Mouse (Mus musculus): ENCODE measurements at regions not wholly inside any gene's neighbourhood (a gene's known extent, or its start where the extent isn't known, plus 50 kb on each side); places are given as distances from the start of the nearest gene placed in this dataset.

GRCm38 (mm10) chr11:38886466-38886865 lies 1650.7 kb upstream of the Tenm2 start:
- H3K79me3 ChIP-seq (ENCODE audit: low read depth): no peaks in the 10 kb centered on the region
- H3K36me3 ChIP-seq (ENCODE audit: control insufficient read depth, insufficient read depth): no peaks in the 10 kb centered on the region
- no peak overlapping the region for H3ac ChIP-seq (ENCODE audit: control insufficient read depth, insufficient read length, low read depth)
- H3K4me3 ChIP-seq (ENCODE audit: insufficient read depth, poor library complexity, severe bottlenecking): no peak overlapping the region
- no peaks in the 10 kb centered on the region for H3K27me3 ChIP-seq (ENCODE audit: control insufficient read depth, insufficient read depth, insufficient read length)
- TF ChIP-seq USF1 (IDR thresholded peaks at IDR 0.05; ENCODE audit: low read depth): no peak
- no peak for TF ChIP-seq CEBPB (IDR thresholded peaks at IDR 0.05; ENCODE audit: low read depth)
- no peak for TF ChIP-seq MAX (IDR thresholded peaks at IDR 0.05)
- no peak for TF ChIP-seq MYOG (IDR thresholded peaks at IDR 0.05; ENCODE audit: control insufficient read depth, extremely low read depth, insufficient read length)
- no peak for TF ChIP-seq FOSL1 (IDR thresholded peaks at IDR 0.05; ENCODE audit: insufficient read depth, low read length, poor library complexity, severe bottlenecking)
- no peaks in the 10 kb centered on the region for H3K79me2 ChIP-seq (ENCODE audit: control insufficient read depth, insufficient read depth)

GRCm38 (mm10) chr11:38861622-38862345 lies 1626.0 kb upstream of the Tenm2 start:
- Histone ChIP-seq H3K36me3 (ENCODE audit: control insufficient read depth, insufficient read depth) (no peaks in the 10 kb centered on the region), H3ac (ENCODE audit: control insufficient read depth, insufficient read length, low read depth) (no peak overlapping the region), H3K79me3 (ENCODE audit: low read depth) (no peaks in the 10 kb centered on the region), H3K4me3 (ENCODE audit: insufficient read depth, poor library complexity, severe bottlenecking) (no peak overlapping the region), H3K79me2 (ENCODE audit: control insufficient read depth, insufficient read depth) (no peaks in the 10 kb centered on the region), H3K27me3 (ENCODE audit: control insufficient read depth, insufficient read depth, insufficient read length) (no peaks in the 10 kb centered on the region)
- TF ChIP-seq MYOD1 (IDR thresholded peaks at IDR 0.05; ENCODE audit: control insufficient read depth, insufficient read length, low read depth): no peak

- H3K36me3 ChIP-seq (ENCODE audit: control insufficient read depth, insufficient read depth): no peaks in the 10 kb centered on the region
- TF ChIP-seq CEBPB (IDR thresholded peaks at IDR 0.05; ENCODE audit: low read depth): no peak
- TF ChIP-seq CTCF (IDR thresholded peaks at IDR 0.05; ENCODE audit: control insufficient read depth, insufficient read depth, insufficient read length): no peak
- no peak for TF ChIP-seq USF1 (IDR thresholded peaks at IDR 0.05; ENCODE audit: low read depth)
- no peak for TF ChIP-seq MAX (IDR thresholded peaks at IDR 0.05)
- no peak for TF ChIP-seq FOSL1 (IDR thresholded peaks at IDR 0.05; ENCODE audit: insufficient read depth, low read length, poor library complexity, severe bottlenecking)
- TF ChIP-seq MYOG (IDR thresholded peaks at IDR 0.05; ENCODE audit: control insufficient read depth, extremely low read depth, insufficient read length): no peak
- TF ChIP-seq MYOD1 (IDR thresholded peaks at IDR 0.05; ENCODE audit: control insufficient read depth, insufficient read length, low read depth): no peak
- no peaks in the 10 kb centered on the region for H3K79me3 ChIP-seq (ENCODE audit: low read depth)
- no peaks in the 10 kb centered on the region for H3K79me2 ChIP-seq (ENCODE audit: control insufficient read depth, insufficient read depth)
- no peak overlapping the region for H3K4me3 ChIP-seq (ENCODE audit: insufficient read depth, poor library complexity, severe bottlenecking)
- H3K27me3 ChIP-seq (ENCODE audit: control insufficient read depth, insufficient read depth, insufficient read length): no peaks in the 10 kb centered on the region
- no peak overlapping the region for H3ac ChIP-seq (ENCODE audit: control insufficient read depth, insufficient read length, low read depth)
Observed at GRCm38 (mm10) chr11:38856645-38857044, 1620.9 kb upstream of the Tenm2 start.

GRCm38 (mm10) chr11:38829148-38829547 lies 1593.4 kb upstream of the Tenm2 start:
- H3K27me3 ChIP-seq (ENCODE audit: control insufficient read depth, insufficient read depth, insufficient read length): no peaks in the 10 kb centered on the region
- no peak overlapping the region for H3K4me3 ChIP-seq (ENCODE audit: insufficient read depth, poor library complexity, severe bottlenecking)
- no peaks in the 10 kb centered on the region for H3K79me3 ChIP-seq (ENCODE audit: low read depth)
- TF ChIP-seq MYOD1 (IDR thresholded peaks at IDR 0.05; ENCODE audit: control insufficient read depth, insufficient read length, low read depth) (no peak), CTCF (IDR thresholded peaks at IDR 0.05; ENCODE audit: control insufficient read depth, insufficient read depth, insufficient read length) (no peak), MYOG (IDR thresholded peaks at IDR 0.05; ENCODE audit: control insufficient read depth, extremely low read depth, insufficient read length) (no peak), FOSL1 (IDR thresholded peaks at IDR 0.05; ENCODE audit: insufficient read depth, low read length, poor library complexity, severe bottlenecking) (no peak), USF1 (IDR thresholded peaks at IDR 0.05; ENCODE audit: low read depth) (no peak), CEBPB (IDR thresholded peaks at IDR 0.05; ENCODE audit: low read depth) (no peak), MAX (IDR thresholded peaks at IDR 0.05) (no peak)
- H3K36me3 ChIP-seq (ENCODE audit: control insufficient read depth, insufficient read depth): no peaks in the 10 kb centered on the region
- H3K79me2 ChIP-seq (ENCODE audit: control insufficient read depth, insufficient read depth): no peaks in the 10 kb centered on the region
- no peak overlapping the region for H3ac ChIP-seq (ENCODE audit: control insufficient read depth, insufficient read length, low read depth)

- no peak for TF ChIP-seq USF1 (IDR thresholded peaks at IDR 0.05; ENCODE audit: low read depth)
- no peak for TF ChIP-seq MYOG (IDR thresholded peaks at IDR 0.05; ENCODE audit: control insufficient read depth, extremely low read depth, insufficient read length)
- no peak for TF ChIP-seq MAX (IDR thresholded peaks at IDR 0.05)
- no peak for TF ChIP-seq CTCF (IDR thresholded peaks at IDR 0.05; ENCODE audit: control insufficient read depth, insufficient read depth, insufficient read length)
- TF ChIP-seq CEBPB (IDR thresholded peaks at IDR 0.05; ENCODE audit: low read depth): no peak
- no peak for TF ChIP-seq MYOD1 (IDR thresholded peaks at IDR 0.05; ENCODE audit: control insufficient read depth, insufficient read length, low read depth)
- TF ChIP-seq FOSL1 (IDR thresholded peaks at IDR 0.05; ENCODE audit: insufficient read depth, low read length, poor library complexity, severe bottlenecking): no peak
Observed at GRCm38 (mm10) chr11:38828375-38828774, 1592.6 kb upstream of the Tenm2 start.

GRCm38 (mm10) chr11:38825172-38825753 lies 1589.5 kb upstream of the Tenm2 start:
- TF ChIP-seq USF1 (IDR thresholded peaks at IDR 0.05; ENCODE audit: low read depth): no peak
- no peak for TF ChIP-seq CEBPB (IDR thresholded peaks at IDR 0.05; ENCODE audit: low read depth)
- TF ChIP-seq MAX (IDR thresholded peaks at IDR 0.05): no peak
- no peak for TF ChIP-seq MYOD1 (IDR thresholded peaks at IDR 0.05; ENCODE audit: control insufficient read depth, insufficient read length, low read depth)
- H3K36me3 ChIP-seq (ENCODE audit: control insufficient read depth, insufficient read depth): no peaks in the 10 kb centered on the region
- H3ac ChIP-seq (ENCODE audit: control insufficient read depth, insufficient read length, low read depth): no peak overlapping the region
- H3K27me3 ChIP-seq (ENCODE audit: control insufficient read depth, insufficient read depth, insufficient read length): no peaks in the 10 kb centered on the region
- H3K79me3 ChIP-seq (ENCODE audit: low read depth): no peaks in the 10 kb centered on the region
- no peak overlapping the region for H3K4me3 ChIP-seq (ENCODE audit: insufficient read depth, poor library complexity, severe bottlenecking)
- no peaks in the 10 kb centered on the region for H3K79me2 ChIP-seq (ENCODE audit: control insufficient read depth, insufficient read depth)

More at GRCm38 (mm10) chr11:38828375-38828774, 1592.6 kb upstream of the Tenm2 start:
- H3K36me3 ChIP-seq (ENCODE audit: control insufficient read depth, insufficient read depth): no peaks in the 10 kb centered on the region
- no peak overlapping the region for H3K4me3 ChIP-seq (ENCODE audit: insufficient read depth, poor library complexity, severe bottlenecking)
- no peaks in the 10 kb centered on the region for H3K79me2 ChIP-seq (ENCODE audit: control insufficient read depth, insufficient read depth)
- no peaks in the 10 kb centered on the region for H3K79me3 ChIP-seq (ENCODE audit: low read depth)
- H3K27me3 ChIP-seq (ENCODE audit: control insufficient read depth, insufficient read depth, insufficient read length): no peaks in the 10 kb centered on the region
- no peak overlapping the region for H3ac ChIP-seq (ENCODE audit: control insufficient read depth, insufficient read length, low read depth)
